Mouse (Mus musculus): ENCODE data around the gene Akap13. TPM values are rescaled to one million over a fixed set of nuclear protein-coding genes. Genes with fewer than 3 reads are reported as not detected.

The Akap13 gene
- total and polyA plus RNA-seq, 2 experiments, result 8.5 to 92.1 TPM

- peak overlapping the region; percentile 73 for H3K9ac ChIP-seq (ENCODE audit: low read depth, low read length)
- H3K4me3 ChIP-seq (ENCODE audit: insufficient read depth, low read depth, low read length), result peak overlapping the region; percentile 45
- DNase-seq (ENCODE audit: extremely low read depth, low read depth, low spot score), result peak; percentile 95
- H3K79me2 ChIP-seq (ENCODE audit: control insufficient read depth, insufficient read depth, low read length), result peaks cover 12% of the 10 kb centered on the region; the same call in 1 of the 2 replicates
- no peaks in the 10 kb centered on the region for H3K36me3 ChIP-seq (ENCODE audit: control insufficient read depth, insufficient read depth, low read length)
- WGBS, result 23% methylated on average over 14 of the region's 14 CpGs
- H3K27ac ChIP-seq (replicated peaks; ENCODE audit: insufficient read depth, low read depth, low read length), result peak overlapping the region; percentile 80
- TF ChIP-seq CTCF (IDR thresholded peaks at IDR 0.05; ENCODE audit: low read depth, low read length) (peak; percentile 86), POLR2A (IDR thresholded peaks at IDR 0.05; ENCODE audit: extremely low read depth, insufficient read depth, low read length) (no peak)
- no peaks in the 10 kb centered on the region for H3K27me3 ChIP-seq (ENCODE audit: control insufficient read depth, insufficient read depth, low read length)
- H3K4me1 ChIP-seq (ENCODE audit: control insufficient read depth, insufficient read depth, low read length), result peaks cover 21% of the 10 kb centered on the region
Observed at GRCm38 (mm10) chr7:75609456-75610262, 154.3 kb downstream of the Akap13 start.

- Histone ChIP-seq H3K27me3 (ENCODE audit: control insufficient read depth, insufficient read depth, low read length) (no peaks in the 10 kb centered on the region), H3K36me3 (ENCODE audit: control insufficient read depth, insufficient read depth, low read length) (peaks cover 6% of the 10 kb centered on the region), H3K4me1 (ENCODE audit: control insufficient read depth, insufficient read depth, low read length) (peaks cover 24% of the 10 kb centered on the region), H3K27ac (replicated peaks; ENCODE audit: insufficient read depth, low read depth, low read length) (peak overlapping the region; percentile 80), H3K79me2 (ENCODE audit: control insufficient read depth, insufficient read depth, low read length) (peaks cover 16% of the 10 kb centered on the region; the same call in 1 of the 2 replicates), H3K4me3 (ENCODE audit: insufficient read depth, low read depth, low read length) (peak overlapping the region; percentile 45), H3K9ac (ENCODE audit: low read depth, low read length) (peak overlapping the region; percentile 73)
- TF ChIP-seq POLR2A (IDR thresholded peaks at IDR 0.05; ENCODE audit: extremely low read depth, insufficient read depth, low read length), result no peak
- DNase-seq (ENCODE audit: extremely low read depth, low read depth, low spot score), result peak; percentile 47
- whole genome bisulfite sequencing, result 19% methylated on average over 9 of the region's 9 CpGs
Observed at GRCm38 (mm10) chr7:75610391-75610790, 155.1 kb downstream of the Akap13 start.

- Histone ChIP-seq H3K79me2 (ENCODE audit: control insufficient read depth, insufficient read depth, low read length) (peaks cover 20% of the 10 kb centered on the region; the same call in 1 of the 2 replicates), H3K36me3 (ENCODE audit: control insufficient read depth, insufficient read depth, low read length) (peaks cover 16% of the 10 kb centered on the region), H3K9ac (ENCODE audit: low read depth, low read length) (peak overlapping the region; percentile 73), H3K4me3 (ENCODE audit: insufficient read depth, low read depth, low read length) (peak overlapping the region; percentile 45), H3K4me1 (ENCODE audit: control insufficient read depth, insufficient read depth, low read length) (peaks cover 24% of the 10 kb centered on the region), H3K27ac (replicated peaks; ENCODE audit: insufficient read depth, low read depth, low read length) (peak overlapping the region; percentile 80), H3K27me3 (ENCODE audit: control insufficient read depth, insufficient read depth, low read length) (no peaks in the 10 kb centered on the region)
- TF ChIP-seq CTCF (IDR thresholded peaks at IDR 0.05; ENCODE audit: low read depth, low read length) (no peak), POLR2A (IDR thresholded peaks at IDR 0.05; ENCODE audit: extremely low read depth, insufficient read depth, low read length) (no peak)
- peak; percentile 79 for DNase-seq (ENCODE audit: extremely low read depth, low read depth, low spot score)
- 45% methylated on average over 15 of the region's 15 CpGs for WGBS
Observed at GRCm38 (mm10) chr7:75611261-75611950, 156.1 kb downstream of the Akap13 start.

- peak; percentile 91 for DNase-seq (ENCODE audit: extremely low read depth, low read depth, low spot score)
- Histone ChIP-seq H3K36me3 (ENCODE audit: control insufficient read depth, insufficient read depth, low read length) (peaks cover 22% of the 10 kb centered on the region), H3K79me2 (ENCODE audit: control insufficient read depth, insufficient read depth, low read length) (peaks cover 24% of the 10 kb centered on the region; the same call in 1 of the 2 replicates), H3K4me3 (ENCODE audit: insufficient read depth, low read depth, low read length) (peak overlapping the region; percentile 45), H3K27me3 (ENCODE audit: control insufficient read depth, insufficient read depth, low read length) (no peaks in the 10 kb centered on the region), H3K4me1 (ENCODE audit: control insufficient read depth, insufficient read depth, low read length) (peaks cover 24% of the 10 kb centered on the region), H3K27ac (replicated peaks; ENCODE audit: insufficient read depth, low read depth, low read length) (peak overlapping the region; percentile 80), H3K9ac (ENCODE audit: low read depth, low read length) (peak overlapping the region; percentile 77)
- 7% methylated on average over 13 of the region's 13 CpGs for WGBS
- TF ChIP-seq POLR2A (IDR thresholded peaks at IDR 0.05; ENCODE audit: extremely low read depth, insufficient read depth, low read length) (no peak), CTCF (IDR thresholded peaks at IDR 0.05; ENCODE audit: low read depth, low read length) (no peak)
Observed at GRCm38 (mm10) chr7:75612000-75612682, 156.8 kb downstream of the Akap13 start.

- Histone ChIP-seq H3K4me3 (ENCODE audit: insufficient read depth, low read depth, low read length) (peak overlapping the region; percentile 45), H3K79me2 (ENCODE audit: control insufficient read depth, insufficient read depth, low read length) (peaks cover 26% of the 10 kb centered on the region; the same call in 1 of the 2 replicates), H3K27ac (replicated peaks; ENCODE audit: insufficient read depth, low read depth, low read length) (peak overlapping the region; percentile 80), H3K27me3 (ENCODE audit: control insufficient read depth, insufficient read depth, low read length) (no peaks in the 10 kb centered on the region), H3K9ac (ENCODE audit: low read depth, low read length) (peak overlapping the region; percentile 77), H3K36me3 (ENCODE audit: control insufficient read depth, insufficient read depth, low read length) (peaks cover 22% of the 10 kb centered on the region), H3K4me1 (ENCODE audit: control insufficient read depth, insufficient read depth, low read length) (peaks cover 24% of the 10 kb centered on the region)
- TF ChIP-seq CTCF (IDR thresholded peaks at IDR 0.05; ENCODE audit: low read depth, low read length) (no peak), POLR2A (IDR thresholded peaks at IDR 0.05; ENCODE audit: extremely low read depth, insufficient read depth, low read length) (no peak)
- DNase-seq (ENCODE audit: extremely low read depth, low read depth, low spot score), result peak; percentile 46
Observed at GRCm38 (mm10) chr7:75612683-75613053, 157.3 kb downstream of the Akap13 start.
